Mouse (Mus musculus): Measurements from ENCODE around the gene Atg16l2. TPM values are rescaled to one million over a fixed set of nuclear protein-coding genes. Genes with fewer than 3 reads are reported as not detected.

Atg16l2 gene
- polyA plus RNA-seq (2017; shearing (Covaris generic)), result 143 TPM

DNA sequence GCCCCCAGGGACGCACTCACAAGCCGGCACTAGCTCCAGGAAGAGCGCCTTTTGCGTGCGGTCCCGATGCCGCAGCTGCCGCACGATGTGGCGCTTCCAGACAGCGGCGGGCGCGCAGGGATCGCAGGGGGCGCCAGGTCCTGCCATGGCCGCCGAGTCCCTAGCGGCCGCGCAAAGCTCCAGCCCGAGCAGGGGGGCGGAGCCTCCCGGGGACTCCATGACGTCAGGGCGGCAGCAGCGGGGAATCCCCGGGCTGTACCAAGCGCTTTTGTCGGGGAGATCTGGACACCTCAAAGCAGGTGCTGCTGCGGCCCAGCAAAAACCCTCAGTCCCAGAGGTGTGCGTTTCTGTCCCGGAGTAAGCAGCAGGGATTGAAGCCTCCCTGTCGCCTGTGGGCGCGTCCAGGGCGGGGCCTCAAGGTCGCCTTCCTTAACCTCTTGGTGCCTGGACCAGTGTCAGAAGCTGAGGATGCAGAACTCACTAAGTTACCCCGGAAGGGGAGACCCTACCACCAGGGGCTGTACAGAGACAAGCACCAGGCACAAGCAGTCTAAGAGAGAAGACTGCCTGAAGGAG, at the start of gene Atg16l2:
Gene Atg16l2 (minus strand): TSS at position 371 of the 576 bp plus-strand sequence.

DNA sequence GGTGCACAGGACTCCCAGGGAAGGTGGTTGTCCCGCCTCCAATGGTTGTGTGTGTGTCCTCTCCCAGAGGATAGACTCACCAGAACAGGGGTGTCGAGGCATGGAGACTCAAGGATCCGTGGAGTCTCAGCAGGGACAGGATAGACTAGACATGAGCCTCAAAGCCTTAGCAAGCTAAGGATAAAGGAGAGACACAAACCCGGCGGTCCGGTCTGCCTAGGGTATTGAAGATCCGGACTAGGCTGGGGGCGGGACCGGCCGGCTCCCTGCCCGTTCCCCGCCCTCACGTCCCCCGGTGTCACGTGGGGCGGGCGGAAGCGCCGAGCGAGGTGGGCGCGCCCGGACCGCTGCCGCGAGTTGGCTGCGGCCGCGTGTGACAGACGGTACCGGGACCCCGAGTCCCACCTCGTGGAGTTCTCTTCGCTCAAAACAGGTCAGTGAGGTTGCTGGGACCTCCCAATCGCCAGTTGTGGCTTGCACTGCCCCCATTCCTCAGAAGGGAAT, 45.8 kb upstream of the Atg16l2 start, which contains the start of gene Arap1:
Gene Arap1 (plus strand): TSS at position 301 of the 504 bp plus-strand sequence.

DNA sequence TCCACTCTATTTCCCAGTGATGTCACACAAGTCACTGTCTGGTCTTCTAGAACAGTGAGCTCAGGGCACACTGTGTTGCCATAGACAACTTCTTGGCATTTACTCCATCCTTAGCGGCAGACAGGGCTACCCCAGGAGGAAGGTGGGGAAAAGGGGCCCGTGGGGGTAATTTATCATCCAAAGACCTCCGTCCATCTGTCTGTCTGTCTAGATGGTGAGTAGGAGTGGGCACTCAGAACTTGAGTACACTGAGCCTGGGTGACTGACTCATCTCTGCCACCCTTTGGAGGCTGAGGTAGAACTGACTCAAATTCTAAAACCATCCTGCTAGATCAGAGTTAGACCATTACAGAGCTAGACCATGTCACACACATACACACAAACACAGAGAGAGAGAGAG, 15.0 kb upstream of the Atg16l2 start, which contains the start of gene Stard10:
Gene Stard10 (plus strand): TSS at position 73 of the 400 bp plus-strand sequence.

Other genes with a start within 250 kb of the Atg16l2 start
- gene Fchsd2, start 209.4 kb downstream of the Atg16l2 start, polyA plus RNA-seq (2017; shearing (Covaris generic)), result 52.2 TPM
- 26.7 TPM for gene Stard10, start 14.8 kb upstream of the Atg16l2 start, polyA plus RNA-seq (2017; shearing (Covaris generic))
- gene Arap1, start 45.8 kb upstream of the Atg16l2 start, polyA plus RNA-seq (2017; shearing (Covaris generic)), result 54.0 TPM
- 93.4 TPM for gene Gm45837, start 108.6 kb upstream of the Atg16l2 start, polyA plus RNA-seq (2017; shearing (Covaris generic))
- gene Pde2a, start 119.4 kb upstream of the Atg16l2 start, polyA plus RNA-seq (2017; shearing (Covaris generic)), result 107 TPM